In genomic region chr11:118751879-118752616, GRCm38 (mm10) we compare ENCODE assay signal across 12 mouse cellular contexts.
DNase-seq lines count a peak whose midpoint lies in the region; ATAC-seq and TF ChIP-seq lines count a peak whose summit lies in the region.
"Had no signal": no experiment of that assay in that cellular context is flagged by ENCODE, and none has a peak within 500 bp of the region (broad histone marks: within the 10 kb centered on the region; RNA-seq: fewer than 3 reads in every experiment).

No protein-coding gene starts in this region.

- ATAC-seq in forebrain, embryonic 12.5 days (ENCODE audit: low FRiP score): peak; percentile 44; the same call in 1 of the 2 replicates
- 0 out of 2 replicates have a peak, but pooled peaks have one; percentile 16 for ATAC-seq in midbrain, embryonic 16.5 days

- no peak overlapping the region for H3K9ac ChIP-seq in CH12.LX (ENCODE audit: insufficient read depth, low read depth)
- H3K9ac ChIP-seq in forebrain, embryonic 12.5 days: no peak overlapping the region
- no peak overlapping the region for H3K9ac ChIP-seq in midbrain, embryonic 16.5 days (ENCODE audit: low read depth, low read length)

- no peak overlapping the region for H3K4me2 ChIP-seq in CH12.LX (ENCODE audit: insufficient read depth, low read depth, poor library complexity, severe bottlenecking)
- H3K4me2 ChIP-seq in forebrain, embryonic 12.5 days: no peak overlapping the region
- no peak overlapping the region for H3K4me2 ChIP-seq in midbrain, embryonic 16.5 days (ENCODE audit: low read length)

- peaks cover 7 to 8% of the 10 kb centered on the region in 2 experiments for H3K4me1 ChIP-seq in CH12.LX (ENCODE audit: control insufficient read depth in 1 of 2, insufficient read depth in 2 of 2)
- H3K4me1 ChIP-seq in forebrain, embryonic 12.5 days: peaks cover 44% of the 10 kb centered on the region
- H3K4me1 ChIP-seq in midbrain, embryonic 16.5 days (ENCODE audit: control insufficient read depth, insufficient read depth, low read length): peaks cover 34% of the 10 kb centered on the region
- no peaks in the 10 kb centered on the region for H3K4me1 ChIP-seq in thymus, adult 2 months (replicated peaks; ENCODE audit: control insufficient read depth, insufficient read depth, low read length)

- H3K27ac ChIP-seq in CH12.LX (ENCODE audit: insufficient read depth, low read depth): no peak overlapping the region
- H3K27ac ChIP-seq in forebrain, embryonic 12.5 days: peak overlapping the region; percentile 69
- H3K27ac ChIP-seq in midbrain, embryonic 16.5 days (ENCODE audit: low read length): peak overlapping the region; percentile 65
- H3K27ac ChIP-seq in thymus, adult 2 months (ENCODE audit: control insufficient read depth, insufficient read depth, low read length): no peak overlapping the region
- H3K27ac ChIP-seq: kidney, postnatal 0 days had no signal

- dilution Hi-C loops in CH12.LX (cut with MboI; ENCODE audit: extremely low pct_ligation_motif_present, extremely low pct_unique_long_range_greater_than_20kb, low sequenced_read_pairs): no loop called here

- TF ChIP-seq CTCF in CH12.LX (conservative IDR thresholded peaks at IDR 0.05 in 1 of 2, IDR thresholded peaks at IDR 0.05 in 1 of 2; ENCODE audit: low read depth in 2 of 2, low read length in 2 of 2): no peak
- TF ChIP-seq CTCF in thymus, adult 2 months (IDR thresholded peaks at IDR 0.05; ENCODE audit: borderline replicate concordance, control insufficient read depth, extremely low read depth, insufficient read depth, low read length, poor library complexity): no peak

- TF ChIP-seq EP300 in CH12.LX (IDR thresholded peaks at IDR 0.05; ENCODE audit: low read length): peak; percentile 55

- no peak for TF ChIP-seq RAD21 in CH12.LX (IDR thresholded peaks at IDR 0.05; ENCODE audit: low read depth, low read length)

- no peaks in the 10 kb centered on the region for H3K9me3 ChIP-seq in CH12.LX (replicated peaks; ENCODE audit: low read length)
- H3K9me3 ChIP-seq in forebrain, embryonic 12.5 days: no peaks in the 10 kb centered on the region
- no peaks in the 10 kb centered on the region for H3K9me3 ChIP-seq in midbrain, embryonic 16.5 days (replicated peaks; ENCODE audit: control insufficient read depth, low read length, poor library complexity, severe bottlenecking)

- H3K79me2 ChIP-seq in CH12.LX (replicated peaks; ENCODE audit: control insufficient read depth, extremely low read depth, insufficient read depth, poor library complexity, severe bottlenecking): no peaks in the 10 kb centered on the region

- TF ChIP-seq POLR2A in CH12.LX (IDR thresholded peaks at IDR 0.05; ENCODE audit: low read depth, low read length): no peak
- TF ChIP-seq POLR2A in thymus, adult 2 months (IDR thresholded peaks at IDR 0.05; ENCODE audit: control insufficient read depth, extremely low read depth, insufficient read depth, low read length, poor library complexity): no peak

- peak; percentile 46 for DNase-seq in layer of hippocampus, adult 11-12 months (ENCODE audit: low spot score)
- no peak for DNase-seq in layer of hippocampus, adult 9-10 months (ENCODE audit: low spot score)
- DNase-seq in CH12.LX (ENCODE audit: extremely low read depth): no peak
- no peak for DNase-seq in thymus, postnatal 36 days
- no peak for DNase-seq in thymus, adult 2 months
- no peak for DNase-seq in lung, postnatal 36 days
- DNase-seq: gastrocnemius, postnatal 10 days; liver; lung, postnatal 4 days had no signal

- in situ Hi-C loops in CH12.LX (cut with MboI; ENCODE audit: low pct_ligation_motif_present, low pct_unique_long_range_greater_than_20kb, low sequenced_read_pairs): no loop called here

- H3K36me3 ChIP-seq in CH12.LX (replicated peaks in 1 of 2; ENCODE audit: control insufficient read depth in 1 of 2, insufficient read depth in 1 of 2, low read length in 1 of 2): no peaks in the 10 kb centered on the region
- H3K36me3 ChIP-seq in forebrain, embryonic 12.5 days (replicated peaks): no peaks in the 10 kb centered on the region
- H3K36me3 ChIP-seq in midbrain, embryonic 16.5 days (ENCODE audit: control insufficient read depth, insufficient read depth, low read length): no peaks in the 10 kb centered on the region
- no peaks in the 10 kb centered on the region for H3K36me3 ChIP-seq in thymus, adult 2 months (ENCODE audit: control insufficient read depth, insufficient read depth, low read length)

- peaks cover 76% of the 10 kb centered on the region for H3K27me3 ChIP-seq in CH12.LX (replicated peaks)
- H3K27me3 ChIP-seq in forebrain, embryonic 12.5 days: peaks cover 7% of the 10 kb centered on the region; the same call in 1 of the 2 replicates
- H3K27me3 ChIP-seq in midbrain, embryonic 16.5 days (ENCODE audit: control insufficient read depth, insufficient read depth, low read depth, low read length): no peaks in the 10 kb centered on the region
- no peaks in the 10 kb centered on the region for H3K27me3 ChIP-seq in thymus, adult 2 months (ENCODE audit: control insufficient read depth, insufficient read depth, low read length)

- WGBS in forebrain, embryonic 12.5 days: 59% methylated on average over 7 of the region's 7 CpGs
- 40% methylated on average over 7 of the region's 7 CpGs for WGBS in midbrain, embryonic 16.5 days
- 59% methylated on average over 7 of the region's 7 CpGs for WGBS in thymus, adult 2 months

- no peak overlapping the region for H3K4me3 ChIP-seq in CH12.LX (replicated peaks in 1 of 3; ENCODE audit: low read depth in 2 of 3, low read length in 2 of 3, poor library complexity in 1 of 3)
- H3K4me3 ChIP-seq in forebrain, embryonic 12.5 days (replicated peaks): no peak overlapping the region
- H3K4me3 ChIP-seq in midbrain, embryonic 16.5 days (ENCODE audit: low read depth, low read length): no peak overlapping the region
- H3K4me3 ChIP-seq in thymus, adult 2 months (ENCODE audit: control insufficient read depth, insufficient read depth, low read length): no peak overlapping the region

TF ChIP-seq in CH12.LX, 34 proteins besides CTCF, POLR2A, EP300 and RAD21:
- TF ChIP-seq MXI1 (IDR thresholded peaks at IDR 0.05; ENCODE audit: low read depth, low read length) (no peak), JUND (conservative IDR thresholded peaks at IDR 0.05; ENCODE audit: low read depth, low read length) (no peak), RCOR1 (conservative IDR thresholded peaks at IDR 0.05; ENCODE audit: low read depth, low read length) (no peak), TBP (conservative IDR thresholded peaks at IDR 0.05; ENCODE audit: low read depth, low read length) (no peak), ZKSCAN1 (IDR thresholded peaks at IDR 0.05; ENCODE audit: borderline replicate concordance, low read depth, low read length) (no peak), USF2 (conservative IDR thresholded peaks at IDR 0.05; ENCODE audit: low read depth, low read length) (no peak), IRF4 (IDR thresholded peaks at IDR 0.05; ENCODE audit: low read depth, low read length) (no peak), PAX5 (IDR thresholded peaks at IDR 0.05; ENCODE audit: low read length) (no peak), ZMIZ1 (IDR thresholded peaks at IDR 0.05; ENCODE audit: low read depth, low read length) (no peak), MAX (IDR thresholded peaks at IDR 0.05; ENCODE audit: low read length) (no peak), UBTF (IDR thresholded peaks at IDR 0.05; ENCODE audit: low read depth, low read length) (no peak), E2F4 (IDR thresholded peaks at IDR 0.05; ENCODE audit: insufficient replicate concordance, low read depth, low read length) (no peak), SMC3 (IDR thresholded peaks at IDR 0.05; ENCODE audit: low read depth, low read length) (no peak), MAFK (IDR thresholded peaks at IDR 0.05; ENCODE audit: insufficient replicate concordance, low read length) (no peak), GABPA (IDR thresholded peaks at IDR 0.05; ENCODE audit: insufficient replicate concordance, low read depth, low read length) (no peak), HCFC1 (IDR thresholded peaks at IDR 0.05; ENCODE audit: low read depth, low read length) (no peak), ELF1 (IDR thresholded peaks at IDR 0.05; ENCODE audit: low read depth, low read length) (no peak), TCF12 (IDR thresholded peaks at IDR 0.05; ENCODE audit: low read depth, low read length) (peak; percentile 49; the same call in 1 of the 2 replicates), ZNF384 (IDR thresholded peaks at IDR 0.05; ENCODE audit: low read depth, low read length) (no peak), SIN3A (IDR thresholded peaks at IDR 0.05; ENCODE audit: low read length) (no peak), CHD1 (IDR thresholded peaks at IDR 0.05; ENCODE audit: low read depth, low read length) (no peak), POLR2AphosphoS2 (IDR thresholded peaks at IDR 0.05; ENCODE audit: low read depth, low read length) (no peak), KAT2A (IDR thresholded peaks at IDR 0.05; ENCODE audit: insufficient replicate concordance, low read length) (no peak), BHLHE40 (IDR thresholded peaks at IDR 0.05; ENCODE audit: low read depth, low read length) (peak; percentile 34; the same call in 1 of the 2 replicates), JUN (IDR thresholded peaks at IDR 0.05; ENCODE audit: insufficient read depth, low read depth, low read length) (peak; percentile 60)

Comparison
In these comparisons a context has a peak if more than half of its experiments do, and no peak if none do; other contexts are left out.
1. H3K27ac ChIP-seq: peak in forebrain, embryonic 12.5 days (single experiment) and midbrain, embryonic 16.5 days (single experiment); none in CH12.LX (single experiment) and thymus, adult 2 months (single experiment).